Mouse (Mus musculus): ENCODE data around the gene Hdac8.

Hdac8 gene

DNA sequence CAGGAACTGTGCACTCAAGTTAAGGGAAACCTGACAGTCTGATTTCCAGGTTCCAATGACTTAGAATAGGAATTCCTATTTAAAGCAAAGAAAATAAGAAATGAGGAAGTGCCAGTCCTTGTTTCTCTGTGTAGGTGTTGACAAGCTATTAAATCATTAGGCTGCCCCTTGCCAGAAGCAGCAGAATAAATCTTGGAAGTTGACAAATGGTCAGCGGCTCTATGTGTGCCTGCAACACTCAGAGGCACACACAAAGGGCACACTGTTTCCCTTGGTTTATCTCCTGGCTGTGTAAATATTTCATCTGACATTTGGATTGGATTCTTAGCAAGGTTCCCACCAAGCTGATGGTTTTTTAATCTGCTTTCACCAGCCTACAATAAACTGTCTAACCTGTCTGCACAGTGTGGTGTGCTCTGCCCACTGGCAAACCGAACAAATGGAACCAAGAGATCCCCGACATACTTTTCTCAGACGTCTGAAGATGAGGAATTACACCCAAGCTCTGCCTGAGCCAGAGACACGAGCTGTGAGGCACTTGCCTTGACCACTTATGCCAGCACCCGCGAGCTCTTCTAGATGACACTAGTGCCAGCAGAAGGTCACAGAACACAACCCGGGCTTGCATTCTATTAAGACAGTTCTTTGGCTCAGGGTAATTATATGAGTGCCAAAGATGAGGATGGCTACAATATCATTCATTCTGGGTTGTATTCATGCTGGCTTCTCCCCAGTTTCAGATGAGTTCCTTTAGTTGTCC lies 165.6 kb downstream of the Hdac8 start:
- DNase-seq (ENCODE audit: low spot score): no peak

DNA sequence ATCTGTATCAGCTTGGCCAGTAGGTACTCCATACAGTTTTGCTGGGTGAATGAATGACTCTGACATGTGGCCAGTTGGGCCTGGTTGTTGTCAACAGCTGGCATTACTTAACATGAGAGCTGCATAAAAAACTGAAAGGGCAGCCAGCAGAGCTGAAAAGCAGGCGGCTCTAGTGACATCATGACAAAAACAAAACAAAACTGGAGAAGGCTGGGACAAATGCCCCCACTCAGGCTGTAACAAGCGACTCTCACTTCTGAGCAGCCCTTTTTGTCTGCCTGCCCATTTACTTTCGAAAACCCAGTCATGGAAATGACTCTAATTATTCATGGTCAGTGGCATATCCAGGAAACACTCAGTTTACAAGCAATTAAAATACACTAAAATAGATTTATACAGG lies 185.5 kb downstream of the Hdac8 start:
- no peak for DNase-seq (ENCODE audit: low spot score)

- no peak for DNase-seq (ENCODE audit: low spot score)
These were observed 185.9 kb downstream of the Hdac8 start for GRCm38 (mm10) chrX:102319252-102319651.

- no peak for DNase-seq (ENCODE audit: low spot score)
These were observed 186.4 kb downstream of the Hdac8 start for GRCm38 (mm10) chrX:102318782-102319181.

DNA sequence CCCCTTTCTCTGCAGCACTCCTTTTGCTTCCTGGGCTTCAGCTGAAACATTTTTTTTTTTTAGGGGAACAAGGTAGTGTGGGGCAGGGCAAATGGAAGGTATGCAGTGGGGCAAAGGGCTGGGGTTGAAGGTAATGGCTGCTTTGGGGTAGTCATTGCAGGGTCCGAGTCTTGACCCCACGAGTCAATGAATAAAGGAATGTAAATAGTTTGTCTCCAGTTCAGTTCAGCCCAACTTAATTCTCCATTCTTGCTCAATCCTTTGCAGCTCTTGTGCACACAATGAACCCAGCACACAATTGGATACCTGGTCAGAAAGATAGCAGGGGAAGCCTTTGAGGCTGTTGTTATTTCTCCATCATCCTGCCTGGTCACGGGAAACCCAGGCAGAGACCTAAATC lies 194.0 kb downstream of the Hdac8 start:
- DNase-seq (ENCODE audit: low spot score): peak; percentile 66

DNA sequence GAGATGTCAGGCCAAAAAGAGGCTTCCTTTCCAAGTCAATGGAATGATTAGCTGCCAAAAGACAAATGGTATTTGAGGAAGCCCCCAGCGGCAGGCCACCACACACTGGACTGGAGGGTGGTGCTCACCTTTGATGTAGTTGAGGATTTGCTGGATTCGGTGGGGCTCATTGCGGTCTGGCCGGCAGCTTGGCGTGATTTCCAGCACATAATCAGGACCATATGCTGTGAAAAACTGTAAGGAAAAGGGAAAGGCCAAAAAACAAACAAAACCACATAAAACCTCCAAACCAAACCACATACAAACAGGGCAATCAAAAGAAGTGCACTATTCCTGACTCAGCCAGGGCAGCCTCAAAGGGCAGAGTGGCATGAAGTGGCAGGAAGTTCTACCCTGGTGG lies 197.6 kb downstream of the Hdac8 start:
- no peak for DNase-seq (ENCODE audit: low spot score)

GRCm38 (mm10) chrX:102305806-102306205 lies 199.4 kb downstream of the Hdac8 start:
- DNase-seq (ENCODE audit: low spot score): no peak

DNA sequence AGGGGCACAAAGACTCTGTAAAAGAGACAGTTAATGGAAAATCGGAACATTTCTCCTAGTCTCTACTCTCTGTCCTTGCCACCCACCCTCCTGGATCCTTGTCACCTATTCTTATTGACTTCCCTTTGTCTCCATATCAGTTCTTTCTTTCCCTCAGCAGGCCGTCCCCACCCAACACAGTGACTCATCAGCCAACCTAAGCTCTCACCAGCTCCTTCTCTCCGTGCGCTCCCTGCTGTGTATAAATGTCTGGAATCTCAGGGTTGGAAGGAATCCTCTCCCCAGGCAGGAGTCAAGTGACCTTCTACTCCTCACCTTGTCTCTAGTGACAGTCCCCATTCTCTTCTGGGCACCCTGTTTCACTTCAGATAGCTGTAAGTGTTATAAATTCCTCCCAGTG lies 200.2 kb downstream of the Hdac8 start:
- no peak for DNase-seq (ENCODE audit: low spot score)

GRCm38 (mm10) chrX:102302476-102302875 lies 202.7 kb downstream of the Hdac8 start:
- peak; percentile 60 for DNase-seq (ENCODE audit: low spot score)

- no peak for DNase-seq (ENCODE audit: low spot score)
These were observed 220.3 kb downstream of the Hdac8 start for GRCm38 (mm10) chrX:102284889-102285288.

DNA sequence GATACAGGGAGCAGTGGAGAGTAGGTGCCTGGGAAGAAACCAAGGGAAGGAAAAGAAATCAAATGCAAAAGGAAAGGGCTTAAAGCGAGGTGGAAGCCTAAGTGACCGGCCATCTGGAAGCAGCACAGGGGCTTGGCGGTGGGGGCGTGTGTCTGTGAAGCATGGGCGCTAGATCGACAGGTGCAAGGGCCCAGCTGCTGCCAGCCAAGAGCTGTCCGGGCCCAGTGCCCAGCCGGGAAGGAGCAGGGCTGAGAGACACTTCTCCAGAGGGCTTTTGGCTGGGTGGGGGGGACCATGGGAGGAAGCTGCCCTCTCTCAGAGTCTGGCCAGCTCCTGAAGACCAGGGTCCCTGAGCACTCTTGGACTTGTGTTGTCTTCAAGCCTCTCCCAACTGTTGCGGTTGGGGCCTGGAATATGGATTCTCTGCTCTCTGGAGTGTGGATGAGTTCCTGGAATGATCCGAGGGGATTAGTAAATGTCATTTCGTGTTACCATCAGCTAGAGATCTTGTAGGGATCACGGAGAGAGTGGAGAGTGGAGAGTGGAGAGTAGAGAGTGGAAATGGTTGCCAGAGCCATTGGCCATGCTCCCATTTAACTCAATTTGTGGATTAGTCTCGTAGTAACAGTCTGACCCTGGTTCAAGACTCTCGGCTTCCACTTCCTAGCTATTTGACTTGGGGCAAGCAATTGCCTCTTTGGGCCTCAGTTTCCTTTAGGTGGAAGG lies 242.4 kb downstream of the Hdac8 start:
- no peak for DNase-seq (ENCODE audit: low spot score)

GRCm38 (mm10) chrX:102259772-102260171 lies 245.4 kb downstream of the Hdac8 start:
- DNase-seq (ENCODE audit: low spot score): no peak

DNA sequence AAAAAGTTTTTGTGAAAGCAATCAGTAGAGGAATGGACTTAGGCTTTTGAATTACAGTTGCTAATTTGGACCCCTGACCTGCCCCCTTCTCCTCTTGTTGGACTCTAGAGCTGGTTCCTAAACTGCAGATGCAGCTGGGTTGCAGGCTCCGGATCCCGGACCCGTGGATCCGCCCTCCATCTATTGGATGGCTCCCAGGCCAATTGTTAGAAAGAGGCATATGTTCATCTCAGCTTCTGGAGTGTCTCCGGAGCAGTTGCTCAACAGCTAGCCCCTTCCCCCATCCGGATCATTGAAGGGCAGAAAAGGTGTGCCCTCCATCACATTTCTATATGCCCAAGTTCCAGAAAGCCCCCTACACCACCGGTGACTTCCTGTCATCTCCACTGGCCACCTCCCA lies 251.3 kb downstream of the Hdac8 start:
- DNase-seq (ENCODE audit: low spot score): no peak

GRCm38 (mm10) chrX:102251937-102252860 lies 253.0 kb downstream of the Hdac8 start, which contains the start of gene Cited1:
Gene Cited1 (minus strand): TSS chrX:102252181.
- peak; percentile 81 for DNase-seq (ENCODE audit: low spot score)

DNA sequence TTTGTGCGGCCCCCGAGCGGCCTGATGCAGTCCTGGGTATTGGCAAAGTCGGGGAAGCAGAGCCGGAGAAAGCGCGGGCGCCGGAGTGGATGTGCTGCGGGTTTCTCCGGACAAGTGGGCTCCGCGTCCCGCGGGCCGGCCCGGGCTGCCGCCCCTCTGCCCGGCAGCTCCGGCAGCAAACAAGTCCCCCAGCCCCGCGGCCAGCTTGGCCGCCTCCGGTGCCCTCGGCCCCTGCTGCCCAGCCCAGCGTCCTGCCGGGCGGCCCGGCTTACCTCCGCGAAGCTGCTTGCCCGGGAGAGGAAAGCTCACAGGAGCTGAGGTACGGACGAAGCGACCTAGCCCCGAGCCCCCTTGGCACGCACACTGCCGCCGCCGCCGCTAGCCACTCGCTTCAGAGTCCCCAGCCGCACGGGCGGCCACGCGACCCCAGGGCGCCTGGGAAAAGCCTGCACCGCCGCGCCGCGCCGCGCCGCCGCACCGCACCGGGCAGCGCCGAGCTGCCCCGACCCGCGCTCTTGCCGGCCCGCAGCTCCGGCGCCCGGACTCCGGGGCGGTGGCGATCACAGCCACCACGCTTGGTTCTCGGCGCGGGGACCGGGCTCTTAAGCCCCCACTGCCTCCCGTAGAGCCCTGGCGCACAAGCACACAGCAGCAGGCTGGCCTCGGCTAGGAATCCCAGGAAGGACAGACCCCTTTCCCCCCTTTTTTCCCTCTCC lies 253.8 kb downstream of the Hdac8 start:
- DNase-seq (ENCODE audit: low spot score): peak; percentile 9

- no peak for DNase-seq (ENCODE audit: low spot score)
These were observed 254.3 kb downstream of the Hdac8 start for GRCm38 (mm10) chrX:102250891-102251170.

DNA sequence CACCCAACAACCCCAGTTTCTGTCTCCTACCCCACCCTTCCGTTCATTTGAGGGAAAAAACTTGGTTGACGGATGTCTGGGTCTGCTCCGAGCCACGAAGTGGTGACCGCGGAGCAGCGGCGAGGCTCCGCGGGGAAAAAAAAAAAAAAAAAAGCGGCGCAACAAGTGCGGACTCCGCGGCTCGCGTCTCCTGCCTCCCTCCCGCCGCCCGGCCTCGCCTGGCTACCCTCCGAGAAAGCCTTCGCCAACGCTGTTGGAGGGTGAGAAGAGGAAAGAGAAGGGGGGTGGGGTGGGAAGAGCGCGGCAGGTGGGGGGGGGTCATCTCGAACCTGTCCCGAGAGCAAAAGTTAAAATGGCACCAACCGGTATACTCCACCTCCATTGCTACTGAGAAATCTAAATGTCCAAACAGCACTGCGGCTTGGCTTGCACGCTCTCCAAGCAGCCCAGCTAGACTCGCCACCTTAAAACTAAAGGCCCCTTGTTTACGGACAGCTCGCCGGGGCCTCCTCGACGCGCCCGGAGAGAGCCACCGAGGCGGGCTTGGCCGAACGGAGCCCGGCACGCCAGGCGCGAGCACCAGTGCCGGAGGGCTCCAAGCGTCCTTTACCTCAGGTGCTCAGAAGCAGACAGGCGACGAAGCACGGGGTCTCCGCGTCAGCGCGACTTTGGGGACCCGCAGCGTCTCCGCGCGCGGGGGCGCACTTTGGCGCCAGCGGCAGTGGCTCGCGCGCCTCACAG lies 254.8 kb downstream of the Hdac8 start:
- no peak for DNase-seq (ENCODE audit: low spot score)

GRCm38 (mm10) chrX:102244334-102244733 lies 260.8 kb downstream of the Hdac8 start:
- DNase-seq (ENCODE audit: low spot score): peak; percentile 13

Data from yolk sac, embryonic 10.5 days (tissue).